13 mouse cellular contexts compared by ENCODE assay signal in genomic region chr4:86527162-86528136, GRCm38 (mm10). TPM values are rescaled to one million over a fixed set of nuclear protein-coding genes. Genes with fewer than 3 reads are reported as not detected.
A peak's percentile ranks its signal among the peaks of the same experiment; 100 is the strongest.
DNase-seq lines count a peak whose midpoint lies in the region; ATAC-seq lines count a peak whose summit lies in the region.
"Had no signal": no experiment of that assay in that cellular context is flagged by ENCODE, and none has a peak within 500 bp of the region (broad histone marks: within the 10 kb centered on the region; RNA-seq: fewer than 3 reads in every experiment).

No protein-coding gene starts in this region.

- ATAC-seq in embryonic facial prominence, embryonic 14.5 days (ENCODE audit: low read depth): peak; percentile 86
- ATAC-seq in limb, embryonic 12.5 days (ENCODE audit: insufficient number of reproducible peaks, insufficient read depth, low FRiP score, low TSS enrichment, low read depth): peak; percentile 88
- ATAC-seq in CD4-positive, CD25-positive, alpha-beta regulatory T cell, adult 4 months: no peak

- DNase-seq in heart, embryonic 10.5 days (ENCODE audit: low spot score): no peak
- no peak for DNase-seq in heart, adult 11 months
- DNase-seq in NIH3T3 (ENCODE audit: low read depth): peak; percentile 44
- peak; percentile 87 for DNase-seq in embryonic facial prominence, embryonic 14.5 days (ENCODE audit: low spot score)
- DNase-seq in adrenal gland, postnatal 4 days (ENCODE audit: low spot score in 2 of 2): no peak
- DNase-seq in adrenal gland, adult 2 months: no peak
- DNase-seq: adrenal gland, postnatal 25 days had no signal

- no peaks in the 10 kb centered on the region for H3K27me3 ChIP-seq in heart, embryonic 10.5 days (ENCODE audit: insufficient read depth, poor library complexity, severe bottlenecking)
- H3K27me3 ChIP-seq in embryonic facial prominence, embryonic 14.5 days (replicated peaks; ENCODE audit: control insufficient read depth, insufficient read depth, low read length): no peaks in the 10 kb centered on the region
- no peaks in the 10 kb centered on the region for H3K27me3 ChIP-seq in limb, embryonic 12.5 days
- H3K27me3 ChIP-seq: stomach, embryonic 15.5 days had no signal

- H3K4me2 ChIP-seq in embryonic facial prominence, embryonic 14.5 days (ENCODE audit: low read depth, low read length): no peak overlapping the region
- H3K4me2 ChIP-seq in limb, embryonic 12.5 days: peak overlapping the region; percentile 33; the same call in 1 of the 2 replicates
- H3K4me2 ChIP-seq: stomach, embryonic 15.5 days had no signal

- peak overlapping the region; percentile 36; the same call in 1 of the 2 replicates for H3K27ac ChIP-seq in heart, embryonic 10.5 days
- H3K27ac ChIP-seq in embryonic facial prominence, embryonic 14.5 days (replicated peaks; ENCODE audit: low read depth, low read length): peak overlapping the region; percentile 86
- peak overlapping the region; percentile 96 for H3K27ac ChIP-seq in limb, embryonic 12.5 days
- H3K27ac ChIP-seq: stomach, embryonic 15.5 days had no signal

- no peak overlapping the region for H3K9ac ChIP-seq in embryonic facial prominence, embryonic 14.5 days (ENCODE audit: low read depth, low read length)
- no peak overlapping the region for H3K9ac ChIP-seq in limb, embryonic 12.5 days (replicated peaks)
- H3K9ac ChIP-seq: stomach, embryonic 15.5 days had no signal

- H3K9me3 ChIP-seq in heart, embryonic 10.5 days: no peaks in the 10 kb centered on the region
- no peaks in the 10 kb centered on the region for H3K9me3 ChIP-seq in embryonic facial prominence, embryonic 14.5 days (ENCODE audit: control insufficient read depth, low read length)
- no peaks in the 10 kb centered on the region for H3K9me3 ChIP-seq in limb, embryonic 12.5 days
- H3K9me3 ChIP-seq: megakaryocyte, embryonic 14.5 days; stomach, embryonic 15.5 days had no signal

- H3K4me3 ChIP-seq in heart, embryonic 10.5 days: no peak overlapping the region
- H3K4me3 ChIP-seq in embryonic facial prominence, embryonic 14.5 days (ENCODE audit: low read depth, low read length): no peak overlapping the region
- H3K4me3 ChIP-seq in limb, embryonic 12.5 days (replicated peaks): no peak overlapping the region
- H3K4me3 ChIP-seq: megakaryocyte, embryonic 14.5 days; stomach, embryonic 15.5 days had no signal

- peaks cover 6% of the 10 kb centered on the region; the same call in 1 of the 2 replicates for H3K4me1 ChIP-seq in heart, embryonic 10.5 days
- H3K4me1 ChIP-seq in embryonic facial prominence, embryonic 14.5 days (ENCODE audit: control insufficient read depth, insufficient read depth, low read length): peaks cover 14% of the 10 kb centered on the region
- peaks cover 54% of the 10 kb centered on the region for H3K4me1 ChIP-seq in limb, embryonic 12.5 days (replicated peaks)
- H3K4me1 ChIP-seq: megakaryocyte, embryonic 14.5 days; stomach, embryonic 15.5 days had no signal

- 57% methylated on average over 11 of the region's 11 CpGs for WGBS in heart, embryonic 10.5 days
- WGBS in embryonic facial prominence, embryonic 14.5 days: 27% methylated on average over 11 of the region's 11 CpGs
- WGBS in limb, embryonic 12.5 days: 15% methylated on average over 11 of the region's 11 CpGs

- no peaks in the 10 kb centered on the region for H3K36me3 ChIP-seq in heart, embryonic 10.5 days
- no peaks in the 10 kb centered on the region for H3K36me3 ChIP-seq in embryonic facial prominence, embryonic 14.5 days (ENCODE audit: control insufficient read depth, insufficient read depth, low read length)
- no peaks in the 10 kb centered on the region for H3K36me3 ChIP-seq in limb, embryonic 12.5 days
- H3K36me3 ChIP-seq: stomach, embryonic 15.5 days had no signal

RNA-seq across cellular contexts. Expression of gene Saxo1, which starts 30.7 kb away (rescaled TPM):
- polyA plus RNA-seq in heart, embryonic 10.5 days (2016; fragmentation: Nextera tagmentation; extraction: Ambion mirVana): not detected in 2 replicates
- 0.10 and 0.28 TPM in 2 replicates for polyA plus RNA-seq in embryonic facial prominence, embryonic 14.5 days (2014; fragmentation: Nextera tagmentation; extraction: Ambion mirVana)
- 0.15 and 0.28 TPM in 2 replicates for polyA plus RNA-seq in limb, embryonic 12.5 days (2016; fragmentation: Nextera tagmentation; extraction: Ambion mirVana)
- not detected for polyA plus RNA-seq in CD4-positive, CD25-positive, alpha-beta regulatory T cell, adult 4 months (2017; shearing (Covaris generic))
- not detected for total RNA-seq in adrenal gland, postnatal 4 days (2021)
- total RNA-seq in adrenal gland, adult 2 months (2021): not detected
- not detected in 2 replicates for polyA plus RNA-seq in adrenal gland, adult 2 months (2012; rRNA removed)
- total RNA-seq: adrenal gland, postnatal 25 days; left cerebral cortex, adult 8-10 months had no signal
- polyA plus RNA-seq: heart, postnatal 0 days had no signal

RNA-seq across cellular contexts. Expression of gene Rraga, which starts 48.0 kb away (rescaled TPM):
- 32.2 and 50.4 TPM in 2 replicates for polyA plus RNA-seq in heart, embryonic 10.5 days (2016; fragmentation: Nextera tagmentation; extraction: Ambion mirVana)
- polyA plus RNA-seq in embryonic facial prominence, embryonic 14.5 days (2014; fragmentation: Nextera tagmentation; extraction: Ambion mirVana): 94.8 and 95.3 TPM in 2 replicates
- 66.2 and 70.8 TPM in 2 replicates for polyA plus RNA-seq in limb, embryonic 12.5 days (2016; fragmentation: Nextera tagmentation; extraction: Ambion mirVana)
- polyA plus RNA-seq in CD4-positive, CD25-positive, alpha-beta regulatory T cell, adult 4 months (2017; shearing (Covaris generic)): 10 to 100 TPM; 32.0 to 36.9 TPM
- total RNA-seq in adrenal gland, postnatal 4 days (2021): 10 to 100 TPM; 97.7 to 98.9 TPM
- 100 to 1,000 TPM in 1 of 2 experiments, 10 to 100 TPM in 1; 91.5 to 124 TPM for total RNA-seq in adrenal gland, adult 2 months (2021)
- 72.4 and 74.6 TPM in 2 replicates for polyA plus RNA-seq in adrenal gland, adult 2 months (2012; rRNA removed)

Comparison
In these comparisons a context has a peak if more than half of its experiments do, and no peak if none do; other contexts are left out.
1. DNase-seq: peak in NIH3T3 (single experiment) and embryonic facial prominence, embryonic 14.5 days (single experiment); none in heart, embryonic 10.5 days (single experiment), heart, adult 11 months (single experiment), adrenal gland, postnatal 4 days (0 of 2) and adrenal gland, adult 2 months (single experiment).
2. H3K27ac ChIP-seq: peak in every context shown above with its lines; median percentile 96 in limb, embryonic 12.5 days; 86 in embryonic facial prominence, embryonic 14.5 days; 36 in heart, embryonic 10.5 days.